Mouse (Mus musculus): ENCODE measurements at regions not wholly inside any gene's neighbourhood (a gene's known extent, or its start where the extent isn't known, plus 50 kb on each side); places are given as distances from the start of the nearest gene placed in this dataset.

GRCm38 (mm10) chr2:57614587-57614991, 377.2 kb downstream of the Gpd2 start:
- DNase-seq = no peak

- DNase-seq = no peak
These were observed 379.2 kb downstream of the Gpd2 start for GRCm38 (mm10) chr2:57616525-57617225.

GRCm38 (mm10) chr2:57617258-57617657, 379.8 kb downstream of the Gpd2 start:
- DNase-seq = no peak

- DNase-seq = no peak
These were observed 353.6 kb upstream of the Galnt5 start for GRCm38 (mm10) chr2:57644117-57644516.

GRCm38 (mm10) chr2:57644541-57644940, 353.1 kb upstream of the Galnt5 start:
- DNase-seq = peak; percentile 4

- DNase-seq = no peak
These were observed 348.7 kb upstream of the Galnt5 start for GRCm38 (mm10) chr2:57649002-57649401.

GRCm38 (mm10) chr2:57657409-57657808, 340.3 kb upstream of the Galnt5 start:
- peak; percentile 4 for DNase-seq

GRCm38 (mm10) chr2:57661838-57662237, 335.8 kb upstream of the Galnt5 start:
- DNase-seq = no peak

- no peak for DNase-seq
These were observed 325.6 kb upstream of the Galnt5 start for GRCm38 (mm10) chr2:57672007-57672643.

- DNase-seq = no peak
These were observed 307.8 kb upstream of the Galnt5 start for GRCm38 (mm10) chr2:57689877-57690276.

GRCm38 (mm10) chr2:57696992-57697772, 300.5 kb upstream of the Galnt5 start:
- DNase-seq = no peak

- peak; percentile 50 for DNase-seq
These were observed 299.0 kb upstream of the Galnt5 start for GRCm38 (mm10) chr2:57698659-57699061.

GRCm38 (mm10) chr2:57699226-57699625, 298.5 kb upstream of the Galnt5 start:
- no peak for DNase-seq

- DNase-seq = no peak
These were observed 280.8 kb upstream of the Galnt5 start for GRCm38 (mm10) chr2:57716754-57717510.

Measured in right cerebral cortex, postnatal 25 days (tissue).